Mouse (Mus musculus) liver, postnatal 0 days (tissue): Measurements from ENCODE around the gene Map3k4.

Source experiments
- CTCF ChIP-seq: sonication (generic); IDR thresholded peaks from 2 replicates; pipeline ENCODE4 v1.5.1; 2016; ENCODE audit warnings: antibody characterized with exemption, low read depth
- EP300 ChIP-seq: IDR thresholded peaks from 2 replicates; pipeline ENCODE4 v1.6.1; 2016; ENCODE audit warnings: antibody characterized with exemption, low read depth, mild to moderate bottlenecking

DNA sequence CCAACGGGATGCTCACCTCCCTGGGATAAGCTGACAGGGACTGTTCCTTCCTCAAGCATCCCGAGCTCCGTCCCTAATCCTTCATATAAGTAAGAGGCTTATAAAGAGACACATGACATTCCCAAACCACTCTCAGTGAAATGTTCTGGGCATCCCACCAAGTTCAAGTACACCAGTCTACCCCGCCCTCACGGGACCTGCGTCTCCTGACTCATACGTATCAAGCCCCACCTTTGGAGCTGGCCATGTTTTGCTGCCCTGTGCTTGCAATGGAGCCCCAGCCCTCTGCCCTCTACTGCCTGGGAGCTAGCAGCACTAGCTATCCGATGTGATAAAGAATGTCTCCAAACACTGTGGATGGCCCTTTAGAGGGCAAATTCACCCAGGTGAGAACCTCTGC, 58.6 kb downstream of the Map3k4 start:
- TF ChIP-seq CTCF (no peak), EP300 (no peak)
